Mouse (Mus musculus): ENCODE measurements at regions not wholly inside any gene's neighbourhood (a gene's known extent, or its start where the extent isn't known, plus 50 kb on each side); places are given as distances from the start of the nearest gene placed in this dataset.

DNA sequence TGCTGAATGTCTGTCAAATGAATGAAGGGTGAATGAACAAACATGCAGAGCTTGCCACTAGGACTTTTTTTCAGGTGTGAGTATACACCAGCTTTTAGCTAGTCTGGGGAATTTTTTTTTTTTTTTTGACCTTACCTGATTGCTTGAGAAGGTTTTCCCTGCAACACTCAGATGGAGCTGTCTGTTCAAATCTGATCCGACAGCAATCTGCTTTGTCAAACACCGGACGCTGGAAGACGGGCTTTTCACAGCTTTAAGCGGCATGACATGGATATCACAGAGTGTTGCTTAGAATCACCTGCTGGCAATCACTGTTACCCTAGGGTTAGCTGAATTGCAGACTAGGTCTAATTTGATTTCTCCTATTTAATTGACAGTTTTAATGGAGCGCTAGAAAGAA is 263.7 kb upstream of the Ubash3b start:
- no peak for TF ChIP-seq EP300 (IDR thresholded peaks at IDR 0.05; ENCODE audit: low read depth)
- TF ChIP-seq CTCF (IDR thresholded peaks at IDR 0.05; ENCODE audit: low read depth) = no peak

Data from liver, embryonic 14.5 days (tissue).